Mouse (Mus musculus): ENCODE data around the gene Fut7.

- TF ChIP-seq CTCF (IDR thresholded peaks at IDR 0.05; ENCODE audit: insufficient read depth, low read depth, low read length) (no peak), POLR2A (IDR thresholded peaks at IDR 0.05; ENCODE audit: insufficient read depth, low read depth, low read length) (no peak)
Observed at GRCm38 (mm10) chr2:25430395-25431233, 7.5 kb downstream of the Fut7 start.

Data from olfactory bulb, adult 2 months (tissue).